ENCODE assay signal across 31 mouse cellular contexts in genomic region chr1:136418393-136418792, GRCm38 (mm10). TPM values are rescaled to one million over a fixed set of nuclear protein-coding genes. Genes with fewer than 3 reads are reported as not detected.
DNase-seq lines count a peak whose midpoint lies in the region; ATAC-seq lines count a peak whose summit lies in the region.
"Had no signal": no experiment of that assay in that cellular context is flagged by ENCODE, and none has a peak within 500 bp of the region (broad histone marks: within the 10 kb centered on the region; RNA-seq: fewer than 3 reads in every experiment).

No protein-coding gene starts in this region.

- intact Hi-C loops in left cerebral cortex, postnatal 4 days (cut with DNase I) = no loop called here

- H3K27ac ChIP-seq in embryonic facial prominence, embryonic 12.5 days = no peak overlapping the region
- no peak overlapping the region for H3K27ac ChIP-seq in embryonic facial prominence, embryonic 10.5 days (replicated peaks)
- H3K27ac ChIP-seq: embryonic facial prominence, embryonic 15.5 days; forebrain, embryonic 12.5 days; hindbrain, embryonic 10.5 days; hindbrain, embryonic 15.5 days; kidney, embryonic 15.5 days; liver, embryonic 14.5 days; macrophage; stomach, embryonic 15.5 days had no signal

- ATAC-seq in embryonic facial prominence, embryonic 12.5 days (ENCODE audit: insufficient number of reproducible peaks, insufficient read depth, low FRiP score, low TSS enrichment) = no peak
- ATAC-seq: inflammation-experienced regulatory T-cells, adult 6 months had no signal

- no peaks in the 10 kb centered on the region for H3K9me3 ChIP-seq in embryonic facial prominence, embryonic 12.5 days
- no peaks in the 10 kb centered on the region for H3K9me3 ChIP-seq in embryonic facial prominence, embryonic 10.5 days
- H3K9me3 ChIP-seq: embryonic facial prominence, embryonic 15.5 days; forebrain, embryonic 12.5 days; hindbrain, embryonic 15.5 days; kidney, embryonic 15.5 days; stomach, embryonic 15.5 days had no signal

- no peak overlapping the region for H3K4me2 ChIP-seq in embryonic facial prominence, embryonic 12.5 days (replicated peaks)
- H3K4me2 ChIP-seq: embryonic facial prominence, embryonic 15.5 days; forebrain, embryonic 12.5 days; hindbrain, embryonic 15.5 days; kidney, embryonic 15.5 days; stomach, embryonic 15.5 days had no signal

- WGBS in embryonic facial prominence, embryonic 12.5 days = 90% methylated on average over 6 of the region's 6 CpGs
- 94% methylated on average over 6 of the region's 6 CpGs for WGBS in embryonic facial prominence, embryonic 10.5 days

- no peak overlapping the region for H3K4me3 ChIP-seq in embryonic facial prominence, embryonic 12.5 days
- no peak overlapping the region for H3K4me3 ChIP-seq in embryonic facial prominence, embryonic 10.5 days
- H3K4me3 ChIP-seq: embryonic facial prominence, embryonic 15.5 days; forebrain, embryonic 12.5 days; hindbrain, embryonic 10.5 days; hindbrain, embryonic 15.5 days; kidney, embryonic 15.5 days; stomach, embryonic 15.5 days had no signal

- H3K36me3 ChIP-seq in embryonic facial prominence, embryonic 12.5 days = peaks cover 18% of the 10 kb centered on the region; the same call in 1 of the 2 replicates
- H3K36me3 ChIP-seq in embryonic facial prominence, embryonic 10.5 days (replicated peaks) = peaks cover 44% of the 10 kb centered on the region
- H3K36me3 ChIP-seq: stomach, embryonic 15.5 days had no signal

- peaks cover 10% of the 10 kb centered on the region; the same call in 1 of the 2 replicates for H3K4me1 ChIP-seq in embryonic facial prominence, embryonic 12.5 days
- peaks cover 17% of the 10 kb centered on the region for H3K4me1 ChIP-seq in embryonic facial prominence, embryonic 10.5 days

- 0 out of 2 replicates have a peak overlapping the region, but pooled peaks have one; percentile 7 for H3K9ac ChIP-seq in embryonic facial prominence, embryonic 12.5 days
- H3K9ac ChIP-seq: embryonic facial prominence, embryonic 15.5 days; forebrain, embryonic 12.5 days; hindbrain, embryonic 15.5 days; kidney, embryonic 15.5 days; liver, embryonic 14.5 days; stomach, embryonic 15.5 days had no signal

- H3K27me3 ChIP-seq in embryonic facial prominence, embryonic 12.5 days = no peaks in the 10 kb centered on the region
- H3K27me3 ChIP-seq in embryonic facial prominence, embryonic 10.5 days (replicated peaks; ENCODE audit: low read depth, poor library complexity, severe bottlenecking) = no peaks in the 10 kb centered on the region
- H3K27me3 ChIP-seq: CH12.LX; embryonic facial prominence, embryonic 15.5 days; forebrain, embryonic 12.5 days; hindbrain, embryonic 15.5 days; kidney, embryonic 15.5 days; stomach, embryonic 15.5 days had no signal

- no peak for DNase-seq in embryonic facial prominence, embryonic 10.5 days (ENCODE audit: low spot score)
- peak; percentile 40 for DNase-seq in left cerebral cortex, adult 11 months (ENCODE audit: low spot score)
- no peak for DNase-seq in left cerebral cortex, postnatal 4 days
- peak; percentile 77 for DNase-seq in brain, adult 2 months (ENCODE audit: low read depth, low spot score)
- peak; percentile 33 to 56 for DNase-seq in left cerebral cortex, adult 9 months (ENCODE audit: low spot score in 2 of 2)
- no peak for DNase-seq in adrenal gland, postnatal 4 days (ENCODE audit: low spot score in 2 of 2)
- DNase-seq in kidney, adult 8-10 months = no peak
- DNase-seq: adrenal gland, adult 8-10 months; cerebellum, adult 11-12 months; cerebellum, postnatal 10 days; gastrocnemius, postnatal 10 days; heart, postnatal 14 days; kidney, adult 11 months; kidney, postnatal 4 days; liver; lung, adult 2 months; lung, postnatal 10 days; midbrain, embryonic 14.5 days; thymus, postnatal 14 days had no signal

RNA-seq across cellular contexts. Expression of gene Ddx59, which starts 3.3 kb away (rescaled TPM):
- polyA plus RNA-seq in embryonic facial prominence, embryonic 12.5 days (2016; fragmentation: Nextera tagmentation; extraction: Ambion mirVana) = 20.9 and 21.1 TPM in 2 replicates
- 16.9 and 17.8 TPM in 2 replicates for polyA plus RNA-seq in embryonic facial prominence, embryonic 10.5 days (2016; fragmentation: Nextera tagmentation; extraction: Ambion mirVana)
- total RNA-seq in left cerebral cortex, postnatal 4 days (2021) = 10 to 100 TPM; 11.2 to 14.1 TPM
- total RNA-seq in adrenal gland, postnatal 4 days (2021) = 10 to 100 TPM; 16.0 to 16.7 TPM

RNA-seq across cellular contexts. Expression of gene Kif14, which starts 47.8 kb away (rescaled TPM):
- polyA plus RNA-seq in embryonic facial prominence, embryonic 12.5 days (2016; fragmentation: Nextera tagmentation; extraction: Ambion mirVana) = 8.7 and 9.0 TPM in 2 replicates
- 8.6 and 10.5 TPM in 2 replicates for polyA plus RNA-seq in embryonic facial prominence, embryonic 10.5 days (2016; fragmentation: Nextera tagmentation; extraction: Ambion mirVana)
- total RNA-seq in left cerebral cortex, postnatal 4 days (2021) = 1 to 10 TPM; 1.5 to 2.1 TPM
- total RNA-seq in adrenal gland, postnatal 4 days (2021) = 1 to 10 TPM; 5.8 to 7.7 TPM
- total RNA-seq: monocyte, adult 5-6 weeks had no signal

Comparison
In these comparisons a context has a peak if more than half of its experiments do, and no peak if none do; other contexts are left out.
1. DNase-seq: peak in left cerebral cortex, adult 11 months (single experiment), brain, adult 2 months (single experiment) and left cerebral cortex, adult 9 months (2 of 2); none in embryonic facial prominence, embryonic 10.5 days (single experiment), left cerebral cortex, postnatal 4 days (single experiment), adrenal gland, postnatal 4 days (0 of 2) and kidney, adult 8-10 months (0 of 2).